ENCODE assay signal across 8 mouse cellular contexts in genomic region chr8:125509776-125510175, GRCm38 (mm10). TPM values are rescaled to one million over a fixed set of nuclear protein-coding genes. Genes with fewer than 3 reads are reported as not detected.
A peak's percentile ranks its signal among the peaks of the same experiment; 100 is the strongest.
DNase-seq lines count a peak whose midpoint lies in the region; ATAC-seq and TF ChIP-seq lines count a peak whose summit lies in the region.
"Had no signal": no experiment of that assay in that cellular context is flagged by ENCODE, and none has a peak within 500 bp of the region (broad histone marks: within the 10 kb centered on the region; RNA-seq: fewer than 3 reads in every experiment).

No protein-coding gene starts in this region.

- no peak overlapping the region for H3K9ac ChIP-seq in embryonic facial prominence, embryonic 15.5 days
- H3K9ac ChIP-seq in hindbrain, postnatal 0 days (replicated peaks; ENCODE audit: low read length) = no peak overlapping the region

- H3K27ac ChIP-seq in kidney, adult 2 months (ENCODE audit: insufficient read depth, low read depth, low read length) = no peak overlapping the region
- H3K27ac ChIP-seq in embryonic facial prominence, embryonic 15.5 days (replicated peaks) = no peak overlapping the region
- H3K27ac ChIP-seq in hindbrain, postnatal 0 days = no peak overlapping the region

- 0 out of 2 replicates have a peak, but pooled peaks have one; percentile 31 for ATAC-seq in embryonic facial prominence, embryonic 15.5 days (ENCODE audit: insufficient number of reproducible peaks, low FRiP score, low TSS enrichment, low read depth)
- ATAC-seq in hindbrain, postnatal 0 days = no peak

- TF ChIP-seq POLR2A in kidney, adult 2 months (IDR thresholded peaks at IDR 0.05; ENCODE audit: low read depth, low read length) = no peak

- no peak for TF ChIP-seq CTCF in kidney, adult 2 months (conservative IDR thresholded peaks at IDR 0.05; ENCODE audit: insufficient read depth, insufficient read length, low read depth, low read length)
- TF ChIP-seq CTCF in hindbrain, postnatal 0 days (IDR thresholded peaks at IDR 0.05; ENCODE audit: low read depth) = no peak

- H3K4me1 ChIP-seq in kidney, adult 2 months (ENCODE audit: control insufficient read depth, insufficient read depth, low read length) = peaks cover 10% of the 10 kb centered on the region
- peaks cover 40% of the 10 kb centered on the region for H3K4me1 ChIP-seq in embryonic facial prominence, embryonic 15.5 days
- peaks cover 11% of the 10 kb centered on the region for H3K4me1 ChIP-seq in hindbrain, postnatal 0 days (ENCODE audit: insufficient read depth, low read length)

- no peak overlapping the region for H3K4me3 ChIP-seq in kidney, adult 2 months (ENCODE audit: insufficient read depth, low read depth, low read length)
- H3K4me3 ChIP-seq in embryonic facial prominence, embryonic 15.5 days (replicated peaks) = no peak overlapping the region
- H3K4me3 ChIP-seq in hindbrain, postnatal 0 days (ENCODE audit: low read length) = no peak overlapping the region

- no peaks in the 10 kb centered on the region for H3K36me3 ChIP-seq in kidney, adult 2 months (ENCODE audit: control insufficient read depth, insufficient read depth, low read length)
- no peaks in the 10 kb centered on the region for H3K36me3 ChIP-seq in embryonic facial prominence, embryonic 15.5 days
- H3K36me3 ChIP-seq in hindbrain, postnatal 0 days (ENCODE audit: insufficient read depth, low read length) = no peaks in the 10 kb centered on the region

- peak; percentile 62 to 68 for DNase-seq in kidney, postnatal 4 days
- DNase-seq in kidney, adult 2 months = no peak
- peak; percentile 47 for DNase-seq in adrenal gland, adult 8-10 months
- DNase-seq in hindbrain, postnatal 0 days (ENCODE audit: low spot score) = peak; percentile 54
- no peak for DNase-seq in left cerebral cortex, adult 11 months (ENCODE audit: low spot score)
- no peak for DNase-seq in yolk sac, embryonic 10.5 days (ENCODE audit: low spot score)
- DNase-seq: gastrocnemius, postnatal 25 days had no signal

- no peak overlapping the region for H3K4me2 ChIP-seq in embryonic facial prominence, embryonic 15.5 days (replicated peaks)
- H3K4me2 ChIP-seq in hindbrain, postnatal 0 days (ENCODE audit: low read depth, low read length) = no peak overlapping the region

- 39% methylated on average over 4 of the region's 4 CpGs for WGBS in kidney, adult 2 months
- 32% methylated on average over 4 of the region's 4 CpGs for WGBS in embryonic facial prominence, embryonic 15.5 days
- WGBS in hindbrain, postnatal 0 days = 20% methylated on average over 4 of the region's 4 CpGs

- H3K9me3 ChIP-seq in embryonic facial prominence, embryonic 15.5 days (replicated peaks) = no peaks in the 10 kb centered on the region
- no peaks in the 10 kb centered on the region for H3K9me3 ChIP-seq in hindbrain, postnatal 0 days (ENCODE audit: low read length)

- no peaks in the 10 kb centered on the region for H3K27me3 ChIP-seq in kidney, adult 2 months (replicated peaks; ENCODE audit: control insufficient read depth, insufficient read depth, low read length)
- H3K27me3 ChIP-seq in embryonic facial prominence, embryonic 15.5 days = 0 out of 2 replicates have a peak, but pooled peaks cover 6% of the 10 kb centered on the region
- no peaks in the 10 kb centered on the region for H3K27me3 ChIP-seq in hindbrain, postnatal 0 days (ENCODE audit: insufficient read depth, low read length)

RNA-seq across cellular contexts. Expression of gene Sipa1l2, which starts 59.8 kb away (rescaled TPM):
- polyA plus RNA-seq in kidney, adult 2 months (2012; rRNA removed) = 8.1 and 8.3 TPM in 2 replicates
- 10 to 100 TPM; 48.7 to 56.9 (median 53.8) TPM for total RNA-seq in adrenal gland, adult 8-10 months (2022)
- 12.6 and 12.8 TPM in 2 replicates for polyA plus RNA-seq in embryonic facial prominence, embryonic 15.5 days (2015; fragmentation: Nextera tagmentation; extraction: Ambion mirVana)
- 62.2 and 62.8 TPM in 2 replicates for total RNA-seq in hindbrain, postnatal 0 days (2014; rRNA removed)
- polyA plus RNA-seq in hindbrain, postnatal 0 days (2015; fragmentation: Nextera tagmentation; extraction: Ambion mirVana) = 11.5 and 12.2 TPM in 2 replicates

Comparison
In these comparisons a context has a peak if more than half of its experiments do, and no peak if none do; other contexts are left out.
1. DNase-seq: peak in kidney, postnatal 4 days (2 of 2), adrenal gland, adult 8-10 months (single experiment) and hindbrain, postnatal 0 days (single experiment); none in kidney, adult 2 months (single experiment), left cerebral cortex, adult 11 months (single experiment) and yolk sac, embryonic 10.5 days (single experiment).